Mouse (Mus musculus) small intestine, adult 2 months (tissue): ENCODE measurements around the gene Chd3.

Experiments
- CTCF ChIP-seq: fragments of 200-500 bp; IDR thresholded peaks from 2 replicates; pipeline ENCODE4 v1.5.1; 2012; ENCODE audit warnings: low read depth, mild to moderate bottlenecking, control low read depth, inconsistent platforms, low read length, moderate library complexity, mixed read lengths; ENCODE audit not compliant: insufficient replicate concordance, insufficient read length; ENCODE audit errors: extremely low read depth
- POLR2A ChIP-seq: fragments of 200-500 bp; IDR thresholded peaks from 2 replicates; pipeline ENCODE4 v1.6.1; 2012; ENCODE audit warnings: low read depth, mild to moderate bottlenecking, control low read depth, inconsistent platforms, low read length, moderate library complexity

DNA sequence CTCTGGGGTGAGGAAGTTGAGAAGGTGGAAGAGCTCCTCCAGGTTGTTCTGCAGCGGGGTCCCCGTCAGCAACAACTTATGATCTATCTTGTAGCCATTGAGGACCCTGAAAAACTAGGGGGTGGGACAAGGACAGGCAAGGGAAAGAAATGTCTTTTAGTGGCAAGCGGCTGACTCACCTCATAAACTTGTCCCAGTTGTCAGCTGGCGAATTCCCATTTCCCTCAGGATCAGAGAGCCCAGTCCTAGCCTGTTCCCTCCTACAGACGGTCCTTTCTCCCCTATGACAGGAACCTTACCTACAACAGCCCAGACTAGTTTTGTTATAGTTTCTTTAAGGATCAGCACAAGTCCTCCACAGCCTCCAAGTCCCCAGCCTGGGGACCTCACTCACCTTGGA lies 12.7 kb downstream of the Chd3 start:
- TF ChIP-seq CTCF (no peak), POLR2A (no peak)
